Mouse (Mus musculus): ENCODE results near the gene Dip2b.

The Dip2b gene

DNA sequence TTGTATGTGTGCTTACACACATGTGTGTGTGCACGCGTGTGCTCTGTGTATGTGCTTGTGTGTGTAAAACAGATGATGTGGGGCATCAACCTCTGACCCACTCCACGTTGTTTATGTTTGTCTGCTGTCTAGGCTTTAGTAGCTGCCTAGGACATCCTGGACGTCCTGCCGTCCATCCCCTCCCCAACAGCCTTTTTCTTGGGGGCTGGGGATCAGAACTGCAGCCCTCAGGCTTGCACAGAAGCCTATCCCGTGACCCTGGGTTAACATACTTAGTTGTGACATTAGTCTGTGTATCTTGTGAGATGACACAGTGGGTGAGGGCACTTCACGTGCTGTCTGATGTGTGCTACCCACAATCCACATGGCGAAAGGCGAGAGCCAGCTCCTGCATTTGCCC is 139.1 kb downstream of the Dip2b start:
- no peak for DNase-seq (ENCODE audit: low read depth, low spot score)

DNA sequence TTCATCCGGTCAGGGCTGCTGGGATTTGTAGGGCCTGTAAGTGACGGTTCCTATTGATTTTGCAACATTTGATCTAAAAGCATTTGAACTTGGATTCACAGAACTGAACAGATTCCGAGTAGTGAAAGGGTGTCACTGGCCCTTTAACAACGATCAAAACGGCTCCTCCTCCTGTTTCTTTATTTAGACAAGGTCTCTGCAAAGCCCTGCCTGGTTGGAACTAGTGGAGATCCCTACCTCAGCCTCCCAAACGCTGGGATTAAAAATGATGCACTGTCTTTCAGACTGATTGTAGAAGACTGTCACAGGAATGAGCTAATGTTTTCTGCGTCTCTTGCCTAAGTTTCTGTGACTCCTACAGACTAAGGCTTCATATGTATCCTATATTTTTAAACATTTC is 140.0 kb downstream of the Dip2b start:
- no peak for DNase-seq (ENCODE audit: low read depth, low spot score)

DNA sequence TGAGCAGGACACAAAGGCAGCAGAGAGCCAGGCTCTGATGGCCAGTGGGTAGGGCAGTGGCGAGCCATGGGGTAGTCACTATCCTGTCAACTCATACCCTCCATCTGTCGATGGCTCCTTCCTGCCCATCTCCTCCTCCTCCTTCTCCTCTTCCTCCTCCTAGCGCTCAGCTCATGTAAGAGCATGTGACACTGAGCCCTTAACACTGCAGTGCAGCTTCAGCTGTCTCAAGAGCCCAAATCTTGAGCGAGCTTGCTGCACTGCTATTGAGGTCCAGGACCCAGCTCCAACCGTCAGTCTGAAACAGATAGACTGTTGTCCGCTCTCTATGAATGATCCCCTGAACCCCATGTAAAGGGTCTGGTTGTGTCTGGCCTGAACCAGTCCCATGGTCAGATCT is 141.2 kb downstream of the Dip2b start:
- no peak for DNase-seq (ENCODE audit: low read depth, low spot score)

DNA sequence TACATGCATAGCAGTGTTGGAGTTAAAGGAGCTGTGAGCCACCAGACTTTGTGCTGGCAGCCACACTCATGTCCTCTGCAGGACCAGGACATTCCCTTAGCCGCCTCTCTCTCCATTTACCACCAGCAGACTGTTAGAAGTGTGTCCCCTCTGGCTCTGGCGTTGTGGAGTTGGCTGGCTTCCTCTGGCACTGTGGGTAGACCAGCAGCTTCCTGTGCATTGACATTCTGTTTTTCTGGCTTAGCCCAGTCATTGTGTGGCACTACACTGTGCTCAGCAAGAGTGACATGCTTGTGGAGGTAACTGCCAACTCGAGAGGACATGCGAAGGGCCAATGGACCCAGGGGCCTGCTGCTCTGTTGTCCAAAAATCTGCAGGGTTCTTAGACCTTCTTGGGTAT is 141.8 kb downstream of the Dip2b start:
- no peak for DNase-seq (ENCODE audit: low read depth, low spot score)

DNA sequence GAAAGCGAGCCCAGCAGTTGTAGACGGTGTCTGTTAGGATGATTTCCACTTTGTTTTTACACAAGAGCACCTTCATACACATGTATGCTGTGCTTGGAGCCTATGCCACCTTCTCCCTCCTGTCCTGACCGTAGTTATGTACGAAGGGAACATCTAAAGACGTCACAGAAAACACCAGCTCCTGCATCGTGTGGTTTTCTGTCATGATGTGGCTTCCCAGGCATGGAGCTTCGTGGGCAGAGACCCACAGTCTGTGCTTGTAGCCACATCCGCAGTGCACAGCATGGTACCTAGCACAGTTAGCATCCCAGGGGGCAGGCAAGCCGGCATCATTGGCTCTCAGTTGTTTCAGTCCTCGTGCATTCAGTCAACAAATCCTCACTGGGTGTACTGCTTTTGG is 143.4 kb downstream of the Dip2b start:
- no peak for DNase-seq (ENCODE audit: low read depth, low spot score)

DNA sequence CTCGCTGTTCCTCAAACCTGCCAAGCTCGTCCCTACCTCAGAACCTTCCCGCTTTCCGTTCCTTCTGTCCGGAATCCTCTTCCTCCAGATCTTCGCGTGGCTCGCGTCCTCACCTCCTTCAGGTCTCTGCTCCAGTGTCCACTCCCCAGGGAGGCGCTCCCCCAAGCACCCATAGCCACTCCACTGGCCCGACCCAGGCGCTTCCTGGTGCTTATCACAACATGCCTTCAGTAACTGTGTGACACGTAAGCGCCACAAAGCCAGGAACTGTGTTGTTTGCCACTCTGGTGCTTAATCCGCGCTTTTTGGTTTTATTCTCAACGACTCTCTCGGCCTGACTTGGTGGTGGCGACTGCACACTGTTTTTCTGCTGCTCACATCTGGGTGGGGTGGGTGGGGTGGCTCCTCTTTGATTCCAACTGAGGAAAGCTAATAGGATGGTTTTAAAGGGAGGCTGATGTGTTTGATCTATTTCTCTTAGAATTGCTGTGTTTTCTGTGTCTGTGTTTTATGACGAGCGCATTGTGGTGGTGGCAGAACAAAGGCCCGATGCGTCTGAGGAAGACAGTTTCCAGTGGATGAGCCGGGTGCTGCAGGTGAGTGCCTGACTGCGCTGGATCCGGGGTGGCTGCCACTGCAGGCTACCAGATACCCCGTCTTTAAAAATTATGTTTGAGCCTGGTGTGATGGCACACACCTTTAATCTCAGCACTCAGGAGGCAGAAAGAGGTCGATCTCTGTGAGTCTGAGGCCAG is 144.2 kb downstream of the Dip2b start:
- no peak for DNase-seq (ENCODE audit: low read depth, low spot score)

DNA sequence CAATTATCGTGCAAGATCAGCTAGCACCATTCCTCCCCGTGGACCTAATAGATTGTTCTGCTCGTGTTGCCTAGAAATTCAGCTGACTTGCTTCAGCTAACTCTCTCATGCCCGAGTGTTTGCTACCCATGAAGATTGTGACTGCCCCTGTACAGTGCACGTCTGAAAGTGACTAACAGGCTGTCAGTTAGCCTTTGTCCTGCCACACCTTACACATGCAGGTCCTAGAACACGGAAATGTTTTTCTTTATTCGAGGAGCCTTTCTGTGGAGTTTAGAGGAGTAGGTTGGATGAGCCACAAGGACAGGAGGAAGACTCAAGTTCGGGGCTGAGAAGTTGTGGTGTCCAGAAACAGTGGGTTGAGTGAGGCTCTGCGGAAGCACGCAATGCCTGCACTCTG is 145.0 kb downstream of the Dip2b start:
- DNase-seq (ENCODE audit: low read depth, low spot score): no peak

DNA sequence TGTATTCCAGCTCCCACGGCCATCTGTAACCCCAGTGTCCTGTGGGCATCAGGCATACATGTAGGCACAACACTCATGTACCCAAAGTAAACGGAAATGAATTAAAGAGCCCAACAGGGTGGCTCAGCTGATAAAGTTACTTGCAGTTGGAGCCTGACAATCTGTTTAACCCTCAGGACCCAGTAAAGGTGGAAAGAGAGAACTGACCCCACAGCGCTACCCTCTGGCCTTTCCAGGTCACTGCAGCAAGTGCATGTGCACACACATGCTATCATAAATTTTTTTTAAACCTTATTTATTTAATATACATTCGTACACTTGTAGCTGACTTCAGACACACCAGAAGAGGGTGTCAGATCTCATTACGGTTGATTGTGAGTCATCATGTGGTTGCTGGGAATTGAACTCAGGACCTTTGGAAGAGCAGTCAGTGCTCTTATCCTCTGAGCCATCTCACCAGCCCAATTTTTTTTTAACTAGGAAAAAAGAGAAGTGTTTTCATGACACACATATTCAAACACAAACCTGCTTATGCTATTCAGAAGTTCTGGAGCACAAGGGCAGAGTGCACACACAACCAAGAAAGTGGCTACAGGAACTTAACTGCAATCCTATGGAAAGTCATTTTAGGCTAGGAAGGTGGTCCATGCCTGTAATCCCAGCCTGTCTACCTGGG is 146.5 kb downstream of the Dip2b start:
- DNase-seq (ENCODE audit: low read depth, low spot score): peak; percentile 28

DNA sequence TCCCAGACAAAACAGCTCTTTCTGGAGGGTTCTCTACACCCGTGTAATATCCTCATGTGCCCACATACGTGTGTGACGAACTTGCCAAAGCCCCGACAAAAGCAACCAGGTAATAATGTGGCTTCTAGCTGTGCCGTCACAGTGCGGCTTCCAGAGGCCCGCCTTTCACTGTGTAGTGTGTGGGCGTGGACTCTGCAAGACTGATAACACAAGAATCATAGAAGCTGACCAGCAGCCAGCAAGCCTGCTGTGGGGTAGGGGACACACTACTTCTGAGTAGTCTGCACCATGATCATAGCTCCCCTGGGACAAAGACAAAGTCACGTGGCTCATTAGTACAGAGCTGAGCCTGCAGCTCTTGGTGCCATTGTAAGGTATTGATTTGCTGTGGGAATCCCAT is 147.8 kb downstream of the Dip2b start:
- DNase-seq (ENCODE audit: low read depth, low spot score): no peak

DNA sequence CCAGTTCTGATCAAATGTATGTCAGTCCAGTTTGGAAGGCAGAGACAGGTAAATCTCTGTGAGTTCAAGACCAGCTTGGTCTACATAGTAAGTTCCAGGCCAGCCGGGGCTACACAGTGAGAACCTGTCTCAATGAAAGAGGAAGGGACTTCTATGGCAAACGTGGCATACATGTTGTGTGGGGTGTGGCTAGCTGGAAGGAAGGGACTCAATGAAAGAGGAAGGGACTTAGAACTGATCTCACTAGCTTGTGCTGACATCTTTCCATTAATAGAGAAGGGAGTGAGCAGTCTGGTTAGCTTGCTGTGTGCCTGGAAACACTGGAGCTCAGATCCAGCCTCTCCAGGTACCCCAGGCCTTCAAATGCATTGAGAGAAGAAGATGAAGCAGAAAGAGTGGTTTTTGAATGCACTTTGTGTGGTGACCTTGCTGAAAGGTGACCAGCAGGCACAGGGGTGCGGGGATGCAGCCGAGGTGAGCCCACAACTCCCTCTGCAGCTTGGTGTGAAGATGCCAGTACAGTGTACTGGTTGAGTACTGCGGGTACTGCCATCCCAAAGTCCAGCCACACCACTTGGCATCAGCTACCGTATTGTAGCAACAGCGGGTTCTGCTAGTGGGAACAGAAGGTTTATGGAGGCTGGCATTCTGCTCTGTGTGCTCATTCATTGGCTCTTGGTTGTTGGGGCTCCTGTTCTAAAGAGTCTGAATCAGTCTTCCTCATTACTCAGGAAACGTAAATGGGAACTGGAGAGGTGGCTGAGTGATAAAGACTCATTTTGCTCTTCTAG is 148.6 kb downstream of the Dip2b start:
- DNase-seq (ENCODE audit: low read depth, low spot score): no peak

DNA sequence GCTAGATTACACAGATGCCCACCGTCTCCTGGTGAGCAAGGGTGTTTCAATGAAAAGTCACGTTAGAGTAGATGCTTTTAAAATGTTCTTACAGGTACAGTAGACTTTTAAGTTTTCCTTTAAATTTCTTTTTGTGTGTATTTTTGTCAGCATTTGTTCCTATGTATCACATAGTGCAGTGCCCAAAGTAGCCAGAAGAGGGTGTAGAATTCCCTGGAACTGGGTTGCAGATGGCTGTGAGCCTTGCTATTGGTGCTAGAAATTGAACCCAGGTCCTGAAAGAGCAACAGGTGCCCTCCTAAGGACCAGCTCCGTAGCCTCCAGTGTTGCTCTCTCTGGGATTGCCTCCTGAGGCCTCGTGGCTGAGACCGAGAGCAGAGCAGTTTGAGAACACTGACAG is 150.1 kb downstream of the Dip2b start:
- DNase-seq (ENCODE audit: low read depth, low spot score): peak; percentile 38

DNA sequence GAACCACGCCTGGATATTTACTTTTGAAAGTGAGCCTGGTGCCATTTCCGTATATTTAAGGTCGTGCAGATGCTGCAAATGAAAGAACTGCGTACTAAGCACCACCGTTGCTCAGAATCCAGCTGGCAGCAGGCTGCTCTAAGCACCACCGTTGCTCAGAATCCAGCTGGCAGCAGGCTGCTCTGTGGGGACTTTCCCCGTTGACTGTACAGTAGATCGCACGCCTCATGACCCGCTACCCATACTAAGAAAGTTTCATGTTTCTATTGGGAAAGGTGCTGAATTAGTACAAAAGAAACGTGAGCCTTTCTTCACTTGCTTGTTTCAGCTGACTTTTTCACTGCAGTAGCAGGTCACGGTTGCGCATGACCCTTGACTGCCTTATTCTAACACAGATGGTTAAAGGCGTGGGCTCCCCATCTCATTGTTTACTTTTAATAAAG is 150.5 kb downstream of the Dip2b start:
- DNase-seq (ENCODE audit: low read depth, low spot score): peak; percentile 27

DNA sequence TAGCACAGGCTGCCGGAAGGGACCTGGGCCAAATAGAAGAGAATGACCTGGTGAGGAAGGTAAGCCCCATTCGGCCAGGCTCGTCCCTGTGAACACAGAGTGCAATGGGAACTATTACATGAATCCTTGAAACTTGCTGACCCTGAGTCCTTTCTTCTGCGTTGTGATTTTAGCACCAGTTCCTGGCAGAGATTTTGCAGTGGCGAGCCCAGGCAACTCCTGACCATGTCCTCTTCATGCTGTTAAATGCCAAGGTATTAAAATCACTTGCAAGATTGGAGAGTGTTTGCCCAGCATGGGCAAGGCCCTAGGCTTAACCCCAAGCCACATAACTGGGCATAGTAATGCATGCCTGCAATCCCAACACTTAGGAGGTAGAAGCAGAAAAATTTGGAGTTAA is 151.6 kb downstream of the Dip2b start:
- no peak for DNase-seq (ENCODE audit: low read depth, low spot score)

DNA sequence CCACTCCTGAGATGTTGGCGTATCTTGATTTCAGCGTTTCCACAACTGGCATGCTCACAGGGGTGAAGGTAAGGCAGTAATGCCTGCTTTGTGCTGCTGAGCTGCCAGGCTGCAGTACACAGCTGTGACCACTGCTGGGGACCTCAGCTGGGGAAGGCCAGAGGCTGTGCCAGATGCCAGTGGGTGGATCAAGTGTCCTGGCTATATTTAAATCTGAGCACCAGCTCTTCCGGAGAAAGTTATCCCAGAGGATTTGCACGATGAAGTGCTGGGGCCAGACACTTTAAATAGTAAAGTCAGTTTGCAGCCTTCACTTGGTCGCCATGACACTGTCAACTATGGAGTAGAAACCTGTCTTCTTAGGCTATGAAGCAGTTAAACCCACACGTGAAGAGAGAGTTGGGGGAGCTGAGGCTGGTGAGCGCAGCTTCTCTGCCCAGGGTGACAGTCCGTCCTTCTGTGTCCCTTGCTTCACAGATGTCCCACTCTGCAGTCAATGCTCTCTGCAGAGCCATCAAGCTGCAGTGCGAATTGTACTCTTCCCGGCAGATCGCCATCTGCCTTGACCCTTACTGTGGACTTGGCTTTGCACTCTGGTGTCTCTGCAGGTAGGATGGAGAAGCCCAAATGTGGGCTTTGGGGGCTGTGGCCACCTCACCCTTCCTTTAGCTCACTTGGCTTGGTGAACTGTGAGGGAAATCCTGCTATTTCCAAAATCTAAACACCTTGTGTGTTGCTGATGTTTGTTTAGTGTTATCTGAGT is 160.7 kb downstream of the Dip2b start:
- DNase-seq (ENCODE audit: low read depth, low spot score): peak; percentile 40

DNA sequence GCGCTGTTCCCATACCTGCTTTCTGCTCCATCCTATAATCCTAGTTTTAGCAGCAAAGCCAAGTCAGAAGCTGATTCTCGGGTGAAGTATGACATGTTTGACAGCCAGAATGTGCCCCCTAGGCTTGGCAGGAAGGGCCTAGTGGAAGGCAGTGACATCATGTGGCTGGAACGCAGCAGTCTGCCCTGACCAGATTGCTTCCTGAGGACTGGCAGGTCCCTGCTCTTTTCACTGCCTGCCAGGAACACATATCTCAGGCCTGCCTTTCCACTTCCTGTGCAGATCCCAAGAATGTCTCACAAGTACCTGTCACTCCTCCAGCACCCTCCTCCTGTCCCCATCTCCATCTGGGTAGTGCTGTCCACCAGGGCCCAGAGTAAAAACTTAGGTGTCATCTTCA is 161.3 kb downstream of the Dip2b start:
- DNase-seq (ENCODE audit: low read depth, low spot score): peak; percentile 76

DNA sequence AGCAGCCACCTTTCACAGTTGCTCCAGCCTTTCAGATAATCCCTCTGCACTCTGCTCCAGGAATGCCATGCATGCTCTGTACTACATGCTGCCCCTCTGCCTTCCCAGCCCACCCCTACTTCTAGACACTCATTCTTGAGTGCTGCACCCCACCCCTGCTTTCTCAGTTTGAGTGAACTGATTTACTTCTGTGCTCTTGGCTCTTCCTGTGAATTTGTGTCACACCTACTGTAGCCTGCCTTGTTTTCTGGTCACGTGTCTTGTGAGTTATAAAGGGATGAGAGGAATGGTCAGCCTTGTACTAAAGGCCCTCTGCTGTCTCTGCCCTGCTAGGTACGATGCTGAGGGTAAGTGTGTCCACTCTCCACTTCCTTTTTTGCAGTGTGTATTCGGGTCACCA is 163.3 kb downstream of the Dip2b start:
- DNase-seq (ENCODE audit: low read depth, low spot score): no peak

DNA sequence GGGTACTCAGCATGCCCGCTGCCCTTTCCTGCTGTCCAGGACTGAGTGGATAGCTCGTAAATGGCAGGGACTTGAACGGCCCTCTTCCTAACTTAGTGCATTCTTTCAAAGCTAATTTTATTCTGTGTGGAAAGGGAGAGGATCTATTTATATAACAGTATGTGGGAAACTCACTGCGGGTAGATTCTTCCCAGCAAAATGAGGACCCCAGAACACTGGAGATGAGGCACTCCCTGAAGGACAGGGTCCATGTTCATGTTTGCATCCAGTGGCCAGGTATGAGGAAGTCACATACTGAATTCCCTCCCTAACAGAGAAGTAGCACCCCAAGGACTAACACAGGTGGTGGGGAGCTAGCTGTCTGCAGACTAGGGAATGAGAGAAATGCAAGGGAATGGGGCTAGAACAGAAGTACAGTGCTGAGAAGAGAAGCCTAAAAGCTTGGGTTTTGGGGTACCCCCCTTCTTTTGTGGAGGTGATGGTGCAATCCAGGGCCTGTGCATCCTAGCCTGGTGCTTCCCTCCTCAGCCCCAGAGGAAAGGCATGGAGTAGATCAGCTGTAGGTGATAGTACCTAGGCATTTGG is 164.1 kb downstream of the Dip2b start:
- DNase-seq (ENCODE audit: low read depth, low spot score): no peak

DNA sequence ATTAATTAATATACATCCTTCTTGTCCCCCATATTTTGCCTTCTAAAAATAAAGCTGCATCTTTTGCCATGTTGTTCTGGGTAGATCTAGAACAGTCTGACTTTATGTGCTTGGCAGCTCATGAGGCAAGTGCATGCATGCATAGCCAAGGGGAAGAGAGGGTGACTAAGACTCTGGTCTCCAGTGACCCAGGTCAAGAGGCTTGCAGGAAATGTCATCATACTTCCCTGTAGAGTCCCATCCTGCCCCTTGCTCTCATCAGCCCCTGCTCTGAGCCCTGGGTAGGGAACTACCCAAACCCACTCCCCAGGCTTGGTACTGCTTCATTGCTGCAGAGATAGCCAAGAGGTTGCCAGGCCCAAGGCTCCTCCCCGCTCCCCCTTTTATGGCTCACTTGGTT is 166.1 kb downstream of the Dip2b start:
- peak; percentile 66 for DNase-seq (ENCODE audit: low read depth, low spot score)

DNA sequence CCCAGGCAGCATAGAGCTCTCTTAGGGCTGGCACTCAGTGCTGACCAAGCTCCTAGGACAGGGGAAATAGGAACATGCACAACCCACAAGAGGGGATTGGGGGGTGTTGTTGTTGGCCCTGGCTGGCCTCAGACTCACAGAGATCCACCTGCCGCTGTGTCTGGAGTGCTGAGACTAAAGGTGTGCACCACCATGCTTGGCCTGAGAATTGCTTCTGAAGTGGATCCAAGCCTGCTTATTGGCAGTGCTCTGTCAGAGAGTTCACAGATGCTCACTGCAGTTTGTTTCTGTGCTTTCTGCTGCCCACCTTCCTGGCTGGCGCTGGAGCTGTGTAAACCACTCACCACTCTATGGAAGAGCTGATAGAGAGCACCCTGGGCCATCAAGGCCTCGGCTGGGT is 171.5 kb downstream of the Dip2b start:
- no peak for DNase-seq (ENCODE audit: low read depth, low spot score)

DNA sequence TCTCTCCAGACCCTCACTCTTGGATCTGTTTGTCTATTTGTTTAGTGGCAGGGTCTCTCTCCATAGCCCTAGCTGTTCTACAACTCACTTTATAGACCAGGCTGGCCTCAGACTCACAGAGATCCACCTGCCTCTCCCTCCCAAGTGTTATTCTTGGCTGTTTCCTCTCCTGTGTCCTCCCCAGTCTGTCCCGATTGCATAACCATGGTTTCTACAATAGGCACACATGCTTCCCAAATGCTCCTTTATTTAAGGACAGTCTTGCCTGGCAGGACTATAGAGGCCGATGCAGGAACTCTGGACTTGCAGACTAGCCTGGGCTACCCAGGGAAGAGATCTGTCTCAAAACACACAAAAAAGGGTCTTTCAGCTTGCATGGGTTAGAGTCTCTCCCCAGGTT is 174.9 kb downstream of the Dip2b start:
- DNase-seq (ENCODE audit: low read depth, low spot score): no peak

DNA sequence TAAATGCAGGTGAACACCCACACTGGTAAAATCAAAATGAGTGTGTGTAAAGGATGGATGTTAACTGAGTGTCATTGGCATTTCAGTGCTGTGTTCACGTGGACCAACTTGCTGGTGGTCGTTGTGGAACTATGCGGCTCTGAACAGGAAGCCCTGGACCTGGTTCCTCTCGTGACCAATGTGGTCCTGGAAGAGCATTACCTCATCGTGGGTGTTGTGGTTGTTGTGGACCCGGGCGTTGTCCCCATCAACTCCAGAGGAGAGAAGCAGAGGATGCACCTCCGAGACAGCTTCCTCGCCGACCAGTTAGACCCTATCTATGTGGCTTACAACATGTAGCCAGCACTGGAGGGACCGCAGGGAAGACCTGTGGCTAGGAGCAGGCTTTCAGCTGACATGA is 176.6 kb downstream of the Dip2b start:
- no peak for DNase-seq (ENCODE audit: low read depth, low spot score)

DNA sequence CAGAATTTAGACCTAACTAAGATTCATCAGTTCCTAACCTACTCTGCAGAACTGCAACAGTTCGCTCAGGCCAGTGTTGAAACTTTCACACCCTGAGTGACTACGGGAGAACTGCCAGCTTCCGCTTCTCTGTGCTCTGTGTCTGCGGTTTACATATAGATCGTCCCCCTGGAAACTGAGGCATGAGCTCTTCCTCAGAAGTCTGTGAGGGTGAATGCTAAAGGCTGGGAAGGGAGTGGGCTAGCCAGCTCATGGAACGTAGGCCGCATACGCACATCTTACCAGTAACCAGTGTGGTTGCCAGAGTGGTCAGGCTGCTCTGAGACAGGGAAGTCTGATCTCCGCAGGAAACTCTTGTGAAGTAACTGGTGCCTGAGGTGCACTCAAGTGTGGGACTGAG is 177.7 kb downstream of the Dip2b start:
- DNase-seq (ENCODE audit: low read depth, low spot score): no peak

Data from 3T3-L1 (cell line).